Mouse (Mus musculus) kidney, postnatal 14 days (tissue): ENCODE measurements around the gene Syce2.
"Not testable (repeated sequence)": the region's sequence is repeated elsewhere in the genome, so short reads cannot be mapped to it uniquely, and the experiment has no call there.

Experiments used
- DNase-seq: peaks from one replicate; pipeline ENCODE4 v3.0.0; 2022; ENCODE audit warnings: mixed read lengths

Syce2 gene

DNA sequence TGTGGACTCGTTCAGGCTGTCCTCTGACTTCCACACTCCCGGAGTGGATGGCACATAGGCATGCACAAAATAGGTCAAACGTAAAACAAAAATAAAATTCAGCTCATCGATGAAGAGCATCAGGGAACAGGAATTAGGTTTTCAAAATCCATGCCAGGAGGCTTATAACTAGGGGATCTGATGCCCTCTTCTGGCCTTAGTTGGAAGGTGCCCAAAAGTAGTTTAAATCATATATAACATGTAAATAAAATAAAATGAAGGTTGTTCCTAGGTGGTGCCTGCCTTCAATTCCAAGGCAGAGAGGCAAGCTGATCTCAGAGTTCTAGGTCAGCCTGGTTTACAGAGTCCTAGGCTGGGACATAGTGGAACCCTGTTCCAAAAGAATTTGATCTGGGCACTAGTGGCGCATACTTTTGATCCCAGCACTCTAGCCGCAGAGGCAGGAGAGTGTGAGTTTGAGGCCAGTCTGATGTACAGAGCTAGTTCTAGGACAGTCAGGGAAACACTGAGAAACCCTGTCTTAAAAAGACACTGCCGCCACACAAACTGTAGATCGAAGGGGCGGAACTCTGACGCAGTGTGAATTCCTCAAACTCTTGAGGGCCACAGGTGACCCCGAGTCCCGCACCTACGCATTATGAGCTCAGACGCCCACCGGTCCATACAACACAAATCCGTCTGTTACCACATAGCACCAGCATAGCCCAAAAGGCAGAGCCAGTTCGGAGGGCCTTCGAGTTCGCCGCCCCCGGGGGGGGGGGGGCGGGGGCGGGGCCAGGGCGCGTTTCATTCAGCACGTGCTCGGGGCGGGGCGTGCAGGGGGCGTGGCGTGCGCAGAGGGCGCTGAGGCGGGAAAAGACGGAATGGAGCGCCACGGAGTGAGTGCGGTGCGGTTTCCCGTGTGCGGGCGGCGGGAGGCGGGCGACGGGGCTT, at the start of gene Syce2:
TSS of gene Syce2 (plus strand) at position 736 of the 933 bp plus-strand sequence.
- DNase-seq, result peak; percentile 87

DNA sequence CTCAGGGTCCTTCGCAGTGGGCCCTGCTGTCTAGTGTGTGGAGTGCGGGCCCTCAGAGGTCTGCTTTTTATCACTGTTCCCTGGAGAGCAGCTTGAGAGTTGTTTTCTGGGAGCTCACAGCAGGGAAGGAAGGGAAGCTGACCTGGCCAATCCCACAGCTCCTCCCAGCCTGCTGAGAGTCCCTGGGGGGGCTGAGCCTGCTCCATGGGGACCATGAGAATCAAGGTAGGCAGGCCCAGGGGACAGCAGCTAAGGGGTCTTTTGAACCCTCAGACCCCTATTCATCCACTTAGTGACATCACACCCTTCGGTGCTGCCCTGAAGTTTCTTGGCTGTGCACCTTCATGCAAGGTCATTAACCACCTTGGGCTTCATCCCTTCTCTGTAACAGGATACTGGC, 49.2 kb upstream of the Syce2 start, which contains the start of gene Dand5:
TSS of gene Dand5 (minus strand) at position 101 of the 400 bp plus-strand sequence.
- DNase-seq, result no peak

DNA sequence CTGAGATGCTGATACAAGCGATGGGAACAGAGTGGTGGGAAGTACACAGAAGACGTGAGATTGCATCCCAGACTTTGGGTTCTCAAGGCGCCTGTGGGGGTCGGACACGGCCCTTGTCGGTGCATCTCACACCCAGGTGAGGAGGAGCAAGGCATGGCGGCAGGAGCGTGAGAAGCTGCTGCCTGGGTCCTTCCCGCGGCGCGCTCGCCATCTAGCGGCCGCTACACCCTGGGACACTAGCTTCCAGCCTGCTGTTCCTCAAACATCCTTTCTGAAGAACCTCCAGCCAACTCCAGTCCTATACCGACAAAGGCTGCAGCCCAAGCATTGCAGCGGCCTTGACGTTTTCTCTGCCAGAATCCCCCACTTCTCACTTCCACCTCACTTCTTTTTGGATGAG, 48.3 kb upstream of the Syce2 start:
- peak; percentile 64 for DNase-seq

DNA sequence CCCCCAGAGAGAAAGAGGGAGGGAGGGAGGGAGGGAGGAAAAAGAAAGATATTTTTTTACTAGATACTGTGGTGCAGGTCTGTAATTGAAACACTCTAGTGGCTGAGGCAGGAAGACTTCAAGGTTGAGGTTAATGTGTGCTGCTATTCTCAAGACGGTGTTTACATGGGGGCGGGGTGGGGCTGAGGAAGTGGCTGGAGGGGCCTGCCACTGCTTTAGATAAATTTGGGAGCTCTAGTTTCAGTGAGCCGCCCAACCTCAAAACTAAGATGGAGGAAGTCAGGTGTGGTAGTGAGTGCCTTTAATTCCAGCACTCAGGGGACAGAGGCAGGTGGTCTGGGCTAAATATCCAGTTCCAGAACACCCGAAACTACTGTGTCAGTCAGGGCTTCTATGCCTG, 46.3 kb upstream of the Syce2 start:
- no peak for DNase-seq

DNA sequence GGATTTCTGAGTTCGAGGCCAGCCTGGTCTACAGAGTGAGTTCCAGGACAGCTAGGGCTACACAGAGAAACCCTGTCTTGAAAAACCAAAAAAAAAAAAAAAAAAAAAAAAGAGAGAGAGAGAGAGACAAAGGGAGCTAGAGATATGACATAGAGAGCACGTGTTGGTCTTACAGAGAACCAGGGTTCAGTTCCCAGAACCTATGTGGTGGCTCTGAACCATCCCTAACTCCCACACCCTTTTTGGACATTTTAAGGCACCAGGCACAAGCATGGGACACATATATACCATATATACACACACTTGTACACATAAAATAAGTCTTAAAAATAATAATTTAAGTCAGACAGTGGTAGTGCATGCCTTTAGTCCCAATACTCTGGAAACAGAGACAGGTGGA, 45.4 kb upstream of the Syce2 start:
- DNase-seq, result not testable (repeated sequence)

DNA sequence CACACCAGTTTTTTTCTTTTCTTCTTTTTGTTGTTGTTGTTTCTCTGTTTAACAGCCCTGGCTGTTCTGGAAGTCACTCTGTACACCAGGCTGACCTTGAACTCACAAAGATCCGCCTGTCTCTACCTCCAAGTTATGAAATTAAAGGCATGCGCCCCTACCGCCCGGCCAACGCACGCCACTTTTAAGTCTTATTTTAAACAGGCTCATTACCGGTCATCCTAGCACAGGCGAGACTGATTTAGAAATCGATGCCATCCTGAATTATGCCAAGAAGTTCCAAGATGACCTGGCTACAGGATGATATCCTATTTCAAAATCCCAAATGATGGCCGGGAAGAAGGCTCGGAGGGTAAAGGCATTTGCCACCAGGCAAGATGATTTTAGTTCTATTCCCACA, 40.4 kb upstream of the Syce2 start, which contains the start of gene Gadd45gip1:
TSS of gene Gadd45gip1 (plus strand) at position 33 of the 400 bp plus-strand sequence.
- DNase-seq, result no peak

DNA sequence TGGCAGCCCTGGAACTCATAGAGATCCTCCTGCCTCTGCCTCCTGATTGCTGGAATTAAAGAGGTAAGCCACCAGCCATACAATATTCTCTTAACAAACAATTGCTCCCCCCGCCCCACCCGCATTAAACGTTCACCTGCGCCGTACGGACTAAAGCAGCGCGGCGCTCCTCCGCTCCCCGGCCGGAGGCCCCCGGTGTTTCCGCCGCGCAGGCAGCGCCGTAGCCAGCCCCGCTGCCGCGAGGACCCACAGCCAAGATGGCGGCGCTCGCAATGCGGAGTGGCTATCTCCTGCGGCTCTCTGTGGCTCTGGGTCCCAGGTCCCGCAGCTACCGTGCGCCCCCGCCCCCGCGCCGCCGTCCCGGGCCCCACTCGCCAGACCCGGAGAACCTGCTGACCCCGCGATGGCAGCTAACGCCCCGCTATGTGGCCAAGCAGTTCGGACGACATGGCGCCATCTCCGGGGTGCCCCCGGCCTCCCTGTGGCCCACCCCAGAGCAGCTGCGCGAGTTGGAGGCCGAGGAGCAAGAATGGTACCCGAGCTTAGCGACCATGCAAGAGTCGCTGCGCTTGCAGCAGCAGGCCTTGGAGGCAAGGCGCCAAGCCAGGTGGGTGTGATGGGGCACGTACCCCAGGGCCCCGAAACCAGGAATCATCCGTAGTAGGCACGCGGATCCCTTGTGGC, 39.7 kb upstream of the Syce2 start:
- peak; percentile 88 for DNase-seq

DNA sequence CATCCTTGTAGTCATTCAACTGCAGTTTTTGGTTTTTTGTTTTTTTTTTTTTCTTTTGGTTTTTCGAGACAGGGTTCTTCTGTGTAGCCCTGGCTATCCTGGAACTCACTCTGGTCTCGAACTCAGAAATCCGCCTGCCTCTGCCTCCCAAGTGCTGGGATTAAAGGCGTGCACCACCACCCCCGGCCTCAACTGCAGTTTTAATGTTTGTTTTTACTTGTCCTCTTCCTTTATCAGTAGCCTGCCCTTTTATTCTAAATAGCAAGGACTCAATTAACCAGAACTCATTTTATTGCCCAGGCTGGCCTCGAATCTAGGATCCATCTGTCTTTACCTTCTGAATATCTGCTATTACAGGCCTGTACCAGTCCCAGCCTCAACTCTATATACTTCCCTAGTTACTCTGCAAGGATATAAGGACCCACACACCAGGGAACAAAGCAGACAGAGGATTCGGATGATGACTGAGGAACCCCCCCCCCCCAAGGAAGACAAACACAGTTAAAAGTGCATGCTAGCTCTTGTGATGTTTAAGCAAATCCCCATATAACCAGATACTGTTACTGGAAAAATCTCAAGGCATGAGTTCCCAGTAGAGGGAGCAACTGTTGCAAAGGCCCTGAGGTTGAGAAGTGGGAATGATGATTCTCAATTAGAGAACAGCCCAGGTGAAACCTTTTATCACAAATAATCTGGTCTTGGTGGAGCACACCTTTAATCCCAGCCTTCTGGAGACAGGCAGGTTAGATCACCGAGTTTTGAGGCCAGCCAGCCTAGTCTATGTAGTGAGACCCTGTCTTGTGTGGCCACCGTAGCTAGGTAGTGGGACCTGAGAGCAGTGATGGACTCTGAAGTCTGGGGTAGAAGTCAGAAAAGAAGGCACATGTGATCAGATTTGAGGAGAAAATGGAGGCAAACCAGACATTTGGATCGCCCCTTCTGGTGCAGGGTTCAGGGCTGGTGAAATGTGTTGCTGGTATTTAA, 38.9 kb upstream of the Syce2 start:
- DNase-seq, result no peak

DNA sequence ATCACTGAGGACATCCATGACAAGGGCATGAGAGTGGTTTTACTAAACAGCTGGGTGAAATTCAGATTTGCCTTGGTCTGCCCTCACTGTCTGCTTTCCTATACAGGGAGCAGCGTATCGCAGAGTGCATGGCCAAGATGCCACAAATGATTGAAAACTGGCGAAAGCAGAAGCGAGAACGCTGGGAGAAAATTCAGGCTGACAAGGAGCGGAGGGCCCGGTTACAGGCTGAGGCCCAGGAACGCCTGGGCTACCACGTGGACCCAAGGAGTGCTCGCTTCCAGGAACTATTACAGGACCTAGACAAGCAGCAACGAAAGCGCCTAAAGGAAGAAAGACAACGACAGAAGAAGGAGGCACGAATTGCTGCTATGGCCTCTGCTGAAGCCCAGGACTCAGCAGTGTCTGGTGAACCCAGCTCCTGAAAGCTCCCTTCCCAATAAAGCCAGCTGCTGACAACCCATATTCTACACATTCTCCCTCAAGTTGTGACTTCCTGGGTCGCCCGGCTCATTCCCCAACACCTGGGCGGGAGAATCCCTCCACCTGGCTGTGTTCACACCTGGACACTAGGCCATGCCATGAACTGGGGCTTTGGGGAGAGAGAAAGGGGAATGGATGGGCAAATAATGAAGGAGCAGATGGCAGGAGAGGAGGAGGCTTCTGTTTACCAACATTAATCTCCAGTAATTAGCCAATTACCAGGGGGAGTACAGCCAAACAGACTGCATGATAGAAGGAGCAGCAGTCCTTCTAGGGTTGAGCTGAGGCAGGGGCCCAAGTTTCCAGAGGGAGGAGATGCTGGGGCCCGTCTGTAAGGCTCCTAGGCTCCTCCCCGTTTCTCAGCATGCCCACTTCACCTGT, 37.7 kb upstream of the Syce2 start:
- no peak for DNase-seq

DNA sequence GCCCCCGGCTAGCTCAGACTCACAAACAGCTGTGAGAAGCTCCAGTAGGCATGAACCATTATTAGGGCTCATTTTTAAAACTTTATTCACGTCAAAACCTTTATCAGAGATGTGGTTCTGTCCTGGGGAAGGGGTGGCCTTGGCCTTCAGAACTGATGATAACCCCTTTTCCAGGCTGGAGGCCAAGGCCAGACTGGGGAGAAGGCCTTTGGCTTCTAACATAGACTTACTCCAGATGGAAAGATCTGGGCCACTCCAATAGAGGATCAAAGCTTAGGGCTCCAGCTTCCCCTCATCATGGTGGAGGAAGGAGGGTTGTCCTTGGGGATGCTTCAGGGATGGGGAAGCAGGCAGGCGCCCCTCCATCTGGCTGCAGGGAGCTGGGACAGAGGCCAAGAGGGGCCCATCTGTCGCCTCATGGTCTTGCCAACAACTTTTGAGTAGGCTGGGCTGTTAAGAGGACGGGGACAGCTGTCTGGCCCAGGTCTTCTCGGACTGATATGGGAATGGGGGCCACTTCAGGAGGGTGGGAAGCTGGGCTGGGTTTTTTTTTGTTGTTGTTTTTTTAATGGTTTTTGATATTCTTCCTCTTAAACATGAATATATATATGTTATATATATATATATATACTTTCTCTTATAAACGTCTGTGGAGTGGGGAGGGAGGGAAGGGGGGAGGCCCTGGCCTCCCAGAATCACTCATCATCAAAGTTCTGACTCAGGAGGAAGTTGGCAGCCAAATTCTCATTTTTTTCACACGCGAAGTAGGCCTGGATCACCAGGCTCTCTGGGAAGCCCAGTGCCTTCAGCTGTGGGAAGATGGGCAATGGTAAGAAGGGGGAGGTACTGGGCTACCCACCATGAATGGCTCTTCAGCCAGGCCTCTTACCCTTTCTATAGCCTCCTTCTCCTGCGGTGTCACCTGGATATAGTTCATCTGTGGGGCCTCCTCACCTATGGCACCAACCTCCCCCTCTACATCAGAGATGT, 36.8 kb upstream of the Syce2 start:
- no peak for DNase-seq

DNA sequence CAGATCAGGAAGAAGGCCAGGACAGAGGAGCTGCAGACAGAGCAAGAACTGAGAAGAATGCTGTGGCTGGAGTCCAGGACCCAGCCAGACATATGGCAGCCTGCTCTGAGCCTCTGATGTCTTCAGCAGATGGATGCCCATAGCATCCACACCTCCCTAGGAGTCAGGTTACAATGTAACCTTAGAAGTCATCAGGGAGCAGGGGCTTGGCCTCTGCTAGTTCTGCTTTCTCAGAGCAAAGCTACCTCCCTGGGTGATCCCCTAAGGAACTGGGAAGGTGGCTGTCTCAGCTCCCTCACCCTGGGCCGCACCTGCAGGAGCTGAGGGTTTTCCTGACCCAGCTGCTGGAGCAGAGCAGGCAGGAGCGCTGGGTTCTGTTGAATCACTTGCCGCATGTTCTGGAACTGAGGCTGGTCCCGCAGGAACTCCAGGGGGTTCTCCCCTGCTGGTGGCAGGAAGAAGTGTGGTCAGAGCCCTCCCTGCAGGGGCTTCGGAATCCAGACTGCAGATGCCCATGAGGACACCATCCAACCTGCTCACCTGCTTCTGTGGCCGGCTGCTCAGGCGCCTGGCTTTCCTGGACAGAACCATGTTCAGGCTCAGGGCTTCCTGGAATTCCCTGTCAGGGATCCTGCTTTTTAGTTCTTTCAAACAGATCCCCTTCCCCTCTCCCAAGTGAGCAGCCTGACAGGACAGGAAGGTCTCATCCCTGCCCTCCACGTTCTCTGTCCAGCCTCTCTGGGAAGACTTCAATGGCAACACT, 34.6 kb upstream of the Syce2 start:
- no peak for DNase-seq

DNA sequence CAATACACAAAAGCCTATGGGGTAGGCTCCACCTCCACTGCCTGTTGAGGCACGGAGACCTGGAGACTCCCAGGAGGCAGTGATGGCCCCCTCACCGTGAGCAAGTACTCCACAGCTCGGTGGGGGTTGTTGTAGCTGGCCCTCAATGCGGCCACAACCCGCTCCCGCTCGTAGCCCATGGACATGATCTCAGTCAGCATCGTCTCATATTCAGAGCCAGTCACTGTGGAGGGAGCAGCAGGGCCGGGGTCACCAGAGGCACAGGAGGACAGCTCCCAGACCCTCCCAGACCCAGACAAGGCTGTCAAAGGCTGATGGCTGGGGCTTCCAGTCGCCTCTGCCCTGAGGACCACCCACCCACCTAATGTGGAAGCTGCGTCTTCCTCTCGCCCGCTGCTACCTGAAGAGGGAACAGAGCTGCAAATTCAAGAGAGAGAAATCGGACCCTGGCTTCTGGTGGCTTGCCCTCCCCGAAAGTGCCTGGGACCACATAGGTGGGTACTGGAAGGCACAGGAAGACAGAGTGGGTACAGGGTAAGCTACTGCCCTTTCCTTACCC, 33.9 kb upstream of the Syce2 start:
- DNase-seq, result no peak

DNA sequence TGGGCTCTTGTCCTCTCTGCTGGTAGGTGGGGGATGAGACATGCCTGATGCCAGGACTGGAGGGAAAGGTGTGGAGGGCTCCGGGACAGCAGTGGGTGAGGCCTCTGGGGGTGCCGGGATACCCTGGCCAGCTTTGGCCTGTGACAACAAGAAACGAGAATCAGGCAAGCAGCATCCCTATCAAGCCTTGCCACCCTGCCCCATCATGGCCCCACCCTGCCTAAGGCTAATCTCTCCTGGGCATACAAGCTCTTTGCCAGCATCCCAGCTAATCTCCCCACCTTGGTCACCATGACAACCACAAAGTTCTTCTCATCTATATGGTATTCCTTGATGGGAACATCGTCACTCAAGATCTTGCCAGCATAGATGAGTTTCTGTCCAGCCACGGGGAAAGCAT, 33.4 kb upstream of the Syce2 start:
- no peak for DNase-seq

DNA sequence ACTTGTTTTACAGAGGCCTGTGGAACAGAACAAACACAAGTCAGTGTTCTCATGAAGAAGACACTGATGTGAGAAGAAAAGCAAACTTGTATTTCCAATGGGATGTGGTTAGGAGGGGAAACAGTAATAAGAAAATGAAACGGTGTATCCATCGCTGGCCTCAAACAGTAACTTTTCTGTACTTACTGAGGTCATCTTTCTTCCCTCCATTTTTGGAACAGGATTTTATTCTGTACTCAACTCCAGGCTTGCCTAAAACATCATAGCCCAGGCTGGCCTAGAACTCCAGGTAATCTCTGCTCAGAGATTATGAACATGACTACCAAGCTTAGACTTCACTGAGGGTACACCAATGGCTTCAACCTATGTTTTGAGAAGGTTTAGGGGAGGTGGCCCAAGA, 32.5 kb upstream of the Syce2 start:
- no peak for DNase-seq

DNA sequence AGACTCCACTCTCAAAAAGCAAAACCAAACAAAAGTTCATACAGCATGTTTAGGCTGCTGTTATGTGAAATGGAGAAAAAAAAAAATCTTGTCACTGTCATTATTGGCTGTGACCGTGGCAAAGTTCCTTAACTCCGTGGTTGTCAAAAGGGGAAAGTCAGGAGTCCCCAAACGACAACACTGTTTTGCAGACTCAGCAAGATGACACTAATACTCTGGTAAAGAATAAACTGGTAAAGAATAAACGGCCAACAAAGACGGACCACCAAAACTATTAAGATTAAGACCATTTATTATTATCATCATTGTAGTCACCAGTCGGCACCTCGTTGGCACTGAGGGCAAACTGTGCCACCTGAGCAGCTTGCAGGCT, 32.0 kb upstream of the Syce2 start:
- DNase-seq, result no peak

DNA sequence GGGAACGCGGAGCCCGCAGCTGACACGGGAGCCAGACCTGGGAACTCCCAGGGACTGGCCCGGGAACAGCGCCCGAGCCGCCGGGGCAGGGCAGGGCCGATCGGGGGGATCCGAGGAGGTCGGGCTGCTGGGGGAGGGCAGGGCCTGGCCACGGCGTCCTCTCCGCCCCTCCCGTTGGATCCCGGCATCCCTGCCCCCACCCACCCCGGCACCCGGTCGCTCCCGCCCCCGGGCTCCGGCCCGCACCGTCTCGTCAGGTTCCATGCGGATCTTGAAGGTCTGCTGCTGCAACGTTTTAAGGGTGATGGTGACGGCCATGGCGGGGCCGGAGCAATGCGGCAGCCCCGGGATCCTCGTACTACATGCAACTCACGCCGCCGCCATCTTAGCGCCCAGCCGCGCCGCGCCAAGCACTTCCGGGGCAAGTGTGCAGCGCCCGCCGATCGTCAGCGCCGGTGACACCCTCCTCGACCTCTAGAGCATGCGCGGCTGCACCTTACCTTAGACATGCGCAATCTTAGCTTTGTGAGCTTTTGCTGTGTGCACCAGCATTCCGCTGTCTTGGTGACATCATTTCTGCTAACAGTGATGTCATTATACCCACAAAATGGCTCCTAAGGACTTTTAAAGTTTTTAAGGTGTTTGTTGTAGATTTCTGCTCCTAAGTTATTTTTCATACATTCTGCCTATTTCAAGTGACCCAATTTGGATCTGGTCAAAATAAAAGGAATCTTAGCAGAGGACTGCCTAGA, 31.5 kb upstream of the Syce2 start, which contains the start of gene Rad23a:
TSS of gene Rad23a (minus strand) at position 418 of the 752 bp plus-strand sequence.
- peak; percentile 94 for DNase-seq

DNA sequence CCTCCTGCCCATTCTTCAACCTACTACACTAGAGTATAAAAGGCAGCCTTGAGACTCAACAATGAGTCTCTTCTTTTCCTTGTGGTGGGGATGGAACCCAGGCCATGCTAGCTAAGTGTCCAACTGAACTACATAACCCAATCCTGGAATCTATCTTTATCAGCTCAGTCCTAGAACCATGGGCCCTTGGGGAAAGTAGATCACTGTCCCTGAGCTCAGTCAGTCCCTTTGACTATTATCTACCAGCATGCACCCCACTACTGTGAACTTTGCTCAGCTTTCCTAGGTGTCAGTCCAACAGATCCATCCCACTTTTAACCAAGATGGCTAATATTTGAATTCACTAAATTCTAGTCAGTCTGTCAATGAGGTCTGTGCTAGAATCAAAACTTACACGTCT, 30.4 kb upstream of the Syce2 start:
- no peak for DNase-seq

DNA sequence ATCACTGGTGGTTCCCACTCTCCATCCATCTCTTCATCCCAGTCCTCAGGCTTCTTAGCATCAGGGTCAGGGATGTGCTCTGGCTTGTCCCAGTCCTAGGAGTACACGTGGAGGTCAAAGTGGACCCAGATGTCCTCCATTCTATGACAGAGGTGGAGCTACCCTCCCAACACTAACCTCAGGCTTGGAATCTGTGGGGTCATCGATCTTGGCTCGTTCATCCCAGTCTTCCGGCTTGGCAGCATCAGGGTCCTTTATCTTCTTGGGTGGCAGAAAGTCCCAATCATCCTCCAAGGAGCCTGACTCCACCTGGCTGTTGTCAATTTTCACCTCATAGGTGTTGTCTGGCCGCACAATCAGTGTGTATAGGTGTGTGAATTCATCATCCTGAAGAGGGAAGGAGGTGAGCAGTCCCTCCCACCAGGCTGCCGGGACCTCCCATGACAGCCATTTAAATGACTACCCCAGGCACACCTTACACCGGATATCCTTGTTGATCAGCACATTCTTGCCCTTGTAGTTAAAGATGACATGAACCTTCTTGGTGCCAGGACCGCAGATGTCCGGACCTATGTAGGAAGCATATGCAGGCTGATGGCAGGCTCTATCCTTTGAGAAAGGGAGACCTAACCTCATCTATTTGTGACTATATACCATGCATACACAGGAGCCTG, 27.4 kb upstream of the Syce2 start:
- no peak for DNase-seq
